24 mouse cellular contexts compared by ENCODE assay signal in genomic region chr7:122726376-122726775, GRCm38 (mm10). TPM values are rescaled to one million over a fixed set of nuclear protein-coding genes. Genes with fewer than 3 reads are reported as not detected.
DNase-seq lines count a peak whose midpoint lies in the region.
"Had no signal": no experiment of that assay in that cellular context is flagged by ENCODE, and none has a peak within 500 bp of the region (broad histone marks: within the 10 kb centered on the region; RNA-seq: fewer than 3 reads in every experiment).

No protein-coding gene starts in this region.

- H3K27me3 ChIP-seq in embryonic facial prominence, embryonic 10.5 days (replicated peaks; ENCODE audit: low read depth, poor library complexity, severe bottlenecking) = no peaks in the 10 kb centered on the region
- H3K27me3 ChIP-seq: embryonic facial prominence, embryonic 13.5 days; embryonic facial prominence, embryonic 15.5 days; forebrain, embryonic 12.5 days had no signal

- peak; percentile 13 to 54 for DNase-seq in left cerebral cortex, adult 18-20 months (ENCODE audit: low spot score in 2 of 2)
- DNase-seq in left cerebral cortex, adult 11 months (ENCODE audit: low spot score) = no peak
- peak; percentile 30 to 42 for DNase-seq in left cerebral cortex, postnatal 14 days (ENCODE audit: low spot score in 2 of 2)
- no peak for DNase-seq in left cerebral cortex, postnatal 10 days (ENCODE audit: extremely low spot score in 1 of 2, low spot score in 2 of 2)
- peak; percentile 32 to 60 for DNase-seq in right cerebral cortex, postnatal 36 days (ENCODE audit: low spot score in 2 of 2)
- no peak for DNase-seq in right cerebral cortex, postnatal 4 days
- DNase-seq in telencephalon, adult 2 months (ENCODE audit: low read depth, low spot score) = peak; percentile 51
- no peak for DNase-seq in embryonic facial prominence, embryonic 10.5 days (ENCODE audit: low spot score)
- DNase-seq: adrenal gland, adult 2 months; adrenal gland, postnatal 10 days; adrenal gland, postnatal 25 days; cerebellum, adult 11-12 months; cerebellum, adult 2 months; cerebellum, adult 9-10 months; cerebellum, postnatal 10 days; cerebellum, postnatal 25 days had no signal

- intact Hi-C loops in left cerebral cortex, postnatal 14 days (cut with DNase I) = no loop called here
- intact Hi-C loops in left cerebral cortex, postnatal 10 days (cut with DNase I) = no loop called here

- H3K4me1 ChIP-seq in embryonic facial prominence, embryonic 10.5 days = 0 out of 2 replicates have a peak, but pooled peaks cover 4% of the 10 kb centered on the region
- H3K4me1 ChIP-seq: forebrain, embryonic 12.5 days had no signal

- no peaks in the 10 kb centered on the region for H3K36me3 ChIP-seq in embryonic facial prominence, embryonic 10.5 days (replicated peaks)
- H3K36me3 ChIP-seq: embryonic facial prominence, embryonic 13.5 days; embryonic facial prominence, embryonic 15.5 days; forebrain, embryonic 10.5 days; forebrain, embryonic 12.5 days had no signal

- no peaks in the 10 kb centered on the region for H3K9me3 ChIP-seq in embryonic facial prominence, embryonic 10.5 days
- H3K9me3 ChIP-seq: embryonic facial prominence, embryonic 13.5 days; embryonic facial prominence, embryonic 15.5 days; forebrain, embryonic 10.5 days; forebrain, embryonic 12.5 days had no signal

- H3K27ac ChIP-seq in embryonic facial prominence, embryonic 10.5 days (replicated peaks) = no peak overlapping the region
- H3K27ac ChIP-seq: embryonic facial prominence, embryonic 13.5 days; embryonic facial prominence, embryonic 15.5 days; forebrain, embryonic 10.5 days; forebrain, embryonic 12.5 days had no signal

- H3K4me3 ChIP-seq in embryonic facial prominence, embryonic 10.5 days = no peak overlapping the region
- H3K4me3 ChIP-seq: embryonic facial prominence, embryonic 13.5 days; embryonic facial prominence, embryonic 15.5 days; erythroblast, embryonic 14.5 days; forebrain, embryonic 10.5 days; forebrain, embryonic 12.5 days had no signal

- 82% methylated on average over 2 of the region's 2 CpGs for WGBS in embryonic facial prominence, embryonic 10.5 days

RNA-seq across cellular contexts. Expression of gene Cacng3, which starts 56.1 kb away (rescaled TPM):
- total RNA-seq in left cerebral cortex, adult 18-20 months (2021) = 100 to 1,000 TPM; 133 to 144 TPM
- 100 to 1,000 TPM; 158 to 185 TPM for total RNA-seq in left cerebral cortex, postnatal 14 days (2021)
- total RNA-seq in left cerebral cortex, postnatal 10 days (2021) = 100 to 1,000 TPM; 124 to 129 TPM
- 0.06 TPM in 1 of 2 replicates, not detected in the other for polyA plus RNA-seq in embryonic facial prominence, embryonic 10.5 days (2016; fragmentation: Nextera tagmentation; extraction: Ambion mirVana)
- total RNA-seq: ES-E14, MEL had no signal
- polyA plus RNA-seq: C2C12; embryonic facial prominence, embryonic 13.5 days; erythroblast, embryonic 14.5 days had no signal

Comparison
In these comparisons a context has a peak if more than half of its experiments do, and no peak if none do; other contexts are left out.
1. DNase-seq: peak in left cerebral cortex, adult 18-20 months (2 of 2), left cerebral cortex, postnatal 14 days (2 of 2), right cerebral cortex, postnatal 36 days (2 of 2) and telencephalon, adult 2 months (single experiment); none in left cerebral cortex, adult 11 months (single experiment), left cerebral cortex, postnatal 10 days (0 of 2), right cerebral cortex, postnatal 4 days (single experiment) and embryonic facial prominence, embryonic 10.5 days (single experiment).